Mouse (Mus musculus): ENCODE data around the gene Timm8a2.

Gene Timm8a2

DNA sequence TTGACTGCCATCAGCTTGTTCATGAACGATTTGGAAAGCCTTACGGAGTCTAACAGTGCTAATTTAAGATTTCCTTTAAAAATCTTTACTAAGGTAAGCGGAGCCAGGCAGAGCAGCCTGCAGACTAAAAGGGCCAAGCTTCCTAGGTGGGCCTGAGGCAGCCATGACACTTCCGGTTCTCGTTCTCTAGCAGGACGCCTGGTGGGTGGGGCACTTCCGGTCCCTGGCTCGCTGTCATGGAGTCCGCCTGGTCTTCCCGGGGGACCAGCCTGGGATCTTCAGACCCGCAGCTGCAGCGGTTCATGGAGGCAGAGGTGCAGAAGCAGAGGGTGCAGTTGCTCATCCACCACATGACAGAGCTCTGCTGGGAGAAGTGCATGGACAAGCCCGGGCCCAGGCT lies at the start of gene Timm8a2:
TSS of gene Timm8a2 (plus strand) at position 224 of the 400 bp plus-strand sequence.
- DNase-seq (ENCODE audit: low spot score in 2 of 2), result no peak

DNA sequence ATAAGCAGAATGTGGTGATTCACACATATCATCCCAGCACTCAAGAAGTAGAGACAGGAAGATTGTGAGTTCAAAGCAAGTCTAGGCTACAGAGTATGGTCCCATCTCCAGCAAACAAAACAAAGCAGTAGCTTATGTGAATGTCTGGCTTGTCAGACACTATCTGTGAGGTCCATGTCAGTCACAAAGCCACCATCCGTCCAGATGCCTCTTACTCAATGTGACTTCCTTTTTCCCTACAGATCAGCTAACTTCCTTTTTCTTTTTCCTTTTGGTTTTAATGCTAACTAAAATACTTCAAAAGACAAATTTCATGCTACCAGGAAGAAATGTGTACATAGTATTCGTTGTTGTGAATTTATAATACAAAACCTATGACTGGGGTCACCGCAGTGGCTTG lies 49.0 kb upstream of the Timm8a2 start:
- no peak for DNase-seq (ENCODE audit: low spot score in 2 of 2)

GRCm38 (mm10) chr14:121986028-121986427 lies 48.4 kb upstream of the Timm8a2 start:
- no peak for DNase-seq (ENCODE audit: low spot score in 2 of 2)

DNA sequence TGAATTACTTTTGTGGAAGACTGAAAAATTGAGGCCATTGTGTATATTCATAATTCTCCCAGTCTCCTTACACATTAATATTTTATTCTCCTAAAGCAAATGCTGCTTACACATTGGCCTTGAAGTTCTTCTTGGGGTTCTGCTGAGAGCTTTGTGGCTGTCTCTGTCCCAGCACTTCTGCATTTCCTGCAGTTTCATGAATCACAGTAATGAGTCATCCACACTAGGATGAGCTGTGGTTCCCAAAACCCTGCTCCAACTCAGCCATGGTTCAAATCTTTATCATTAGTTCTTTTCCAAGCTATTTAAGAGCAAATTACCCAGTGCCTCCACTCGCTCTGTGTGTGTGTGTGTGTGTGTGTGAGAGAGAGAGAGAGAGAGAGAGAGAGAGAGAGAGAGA lies 47.2 kb upstream of the Timm8a2 start:
- DNase-seq (ENCODE audit: low spot score in 2 of 2), result no peak

- no peak for DNase-seq (ENCODE audit: low spot score in 2 of 2)
Observed at GRCm38 (mm10) chr14:121987691-121988090, 46.8 kb upstream of the Timm8a2 start.

DNA sequence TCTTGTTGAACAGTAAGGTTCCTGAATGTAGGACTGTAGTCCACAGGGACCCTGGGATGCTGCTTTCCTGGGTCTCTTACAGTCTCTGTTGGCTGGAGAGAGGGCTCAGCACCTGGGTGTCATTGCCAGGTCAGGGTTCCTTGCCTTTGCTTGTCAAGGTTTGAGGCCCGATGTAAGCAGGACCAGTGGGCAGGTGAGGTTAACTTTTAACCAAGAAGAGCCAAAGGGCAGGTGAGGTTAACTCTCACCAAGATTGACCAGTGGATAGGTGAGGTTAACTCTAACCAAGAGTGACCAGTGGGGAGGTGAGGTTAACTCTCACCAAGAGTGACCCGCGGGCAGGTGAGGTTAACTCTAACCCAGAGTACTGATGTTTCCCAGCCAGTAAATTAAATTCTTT lies 45.1 kb upstream of the Timm8a2 start:
- DNase-seq (ENCODE audit: low spot score in 2 of 2), result no peak

DNA sequence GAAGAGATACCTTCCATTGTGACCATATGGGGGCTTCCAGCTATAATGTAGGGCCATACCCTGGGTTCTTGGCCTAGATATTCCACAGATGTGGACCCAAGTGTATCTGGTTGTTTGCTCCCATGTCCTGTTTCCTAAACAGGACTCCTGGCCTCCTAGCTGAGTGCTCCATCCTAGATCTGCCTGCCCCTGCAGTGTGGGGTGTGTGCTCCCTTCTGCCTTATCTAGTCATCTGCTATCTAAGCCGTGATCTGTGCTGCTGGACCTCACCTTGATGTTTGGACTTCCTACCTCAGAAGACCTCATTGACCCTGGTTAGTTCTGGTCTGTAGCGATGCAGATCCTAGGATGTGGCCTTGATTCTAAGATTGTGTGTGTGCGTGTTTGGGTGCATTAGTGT lies 44.6 kb upstream of the Timm8a2 start:
- DNase-seq (ENCODE audit: low spot score in 2 of 2), result no peak

GRCm38 (mm10) chr14:121990897-121991296 lies 43.6 kb upstream of the Timm8a2 start:
- DNase-seq (ENCODE audit: low spot score in 2 of 2), result no peak

GRCm38 (mm10) chr14:121991921-121992320 lies 42.6 kb upstream of the Timm8a2 start:
- no peak for DNase-seq (ENCODE audit: low spot score in 2 of 2)

DNA sequence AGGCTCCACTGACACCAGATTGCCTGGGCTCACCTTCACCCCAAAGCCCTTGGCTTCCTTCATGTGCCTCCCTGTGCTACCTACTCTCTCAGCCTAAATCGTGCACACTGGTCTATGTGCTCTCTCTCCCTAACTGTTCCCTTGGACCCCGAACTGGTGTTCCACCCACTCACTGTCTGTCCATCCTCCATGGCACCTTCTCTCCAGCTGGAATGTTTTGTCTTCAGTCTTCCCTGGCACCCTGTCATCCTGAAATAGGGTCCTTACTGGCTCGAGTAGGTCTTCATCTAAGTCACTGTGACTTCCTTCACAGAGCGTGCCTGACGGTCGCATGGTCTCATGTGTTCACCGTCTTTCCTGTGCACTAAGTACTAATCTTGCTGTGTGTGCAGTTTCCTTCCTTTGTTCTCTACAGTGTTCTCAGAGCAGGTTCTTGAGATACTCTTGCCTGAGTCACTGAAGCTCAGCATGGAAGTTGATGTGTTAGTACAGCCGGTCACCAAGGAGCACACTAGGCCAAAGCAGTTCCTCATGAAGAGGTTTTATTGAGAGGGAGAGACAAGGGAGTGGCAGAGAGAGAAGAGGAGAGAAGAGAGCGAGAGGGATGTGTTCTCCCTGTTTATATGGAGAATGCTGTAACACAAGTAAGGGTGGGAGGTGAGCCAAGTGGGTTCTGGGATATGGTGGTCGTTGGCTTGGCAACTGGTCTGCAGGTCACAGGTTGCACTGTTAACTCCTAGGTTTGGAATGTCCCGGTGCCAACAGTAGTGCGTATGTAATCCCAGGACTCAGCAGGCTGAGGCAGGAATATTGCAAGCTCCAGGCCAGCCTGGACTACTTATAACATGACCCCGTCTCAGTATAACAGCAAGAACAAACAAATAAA lies 41.8 kb upstream of the Timm8a2 start:
- no peak for DNase-seq (ENCODE audit: low spot score in 2 of 2)

GRCm38 (mm10) chr14:121993616-121994015 lies 40.9 kb upstream of the Timm8a2 start:
- no peak for DNase-seq (ENCODE audit: low spot score in 2 of 2)

- no peak for DNase-seq (ENCODE audit: low spot score in 2 of 2)
Observed at GRCm38 (mm10) chr14:121994171-121994700, 40.2 kb upstream of the Timm8a2 start.

GRCm38 (mm10) chr14:121994846-121995556 lies 39.5 kb upstream of the Timm8a2 start:
- DNase-seq (ENCODE audit: low spot score in 2 of 2), result no peak

DNA sequence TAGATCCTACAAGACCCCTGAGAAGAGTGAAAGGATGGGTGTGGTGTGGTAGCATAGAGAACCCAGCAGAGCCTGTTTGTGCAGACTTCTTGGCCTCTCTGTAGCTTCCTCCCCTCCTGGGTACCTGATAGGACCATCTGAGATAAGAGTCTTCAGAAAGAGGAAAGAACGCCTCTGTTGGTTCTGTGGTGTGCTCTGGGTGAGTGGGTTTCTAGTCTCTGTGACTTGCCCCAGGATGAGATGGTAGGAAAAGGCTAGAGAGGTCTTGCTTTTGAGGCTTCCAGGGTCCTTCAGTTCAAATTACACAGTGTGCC lies 39.0 kb upstream of the Timm8a2 start:
- no peak for DNase-seq (ENCODE audit: low spot score in 2 of 2)

GRCm38 (mm10) chr14:121996786-121997185 lies 37.7 kb upstream of the Timm8a2 start:
- DNase-seq (ENCODE audit: low spot score in 2 of 2), result peak in 1 of 2 experiments; percentile 38

DNA sequence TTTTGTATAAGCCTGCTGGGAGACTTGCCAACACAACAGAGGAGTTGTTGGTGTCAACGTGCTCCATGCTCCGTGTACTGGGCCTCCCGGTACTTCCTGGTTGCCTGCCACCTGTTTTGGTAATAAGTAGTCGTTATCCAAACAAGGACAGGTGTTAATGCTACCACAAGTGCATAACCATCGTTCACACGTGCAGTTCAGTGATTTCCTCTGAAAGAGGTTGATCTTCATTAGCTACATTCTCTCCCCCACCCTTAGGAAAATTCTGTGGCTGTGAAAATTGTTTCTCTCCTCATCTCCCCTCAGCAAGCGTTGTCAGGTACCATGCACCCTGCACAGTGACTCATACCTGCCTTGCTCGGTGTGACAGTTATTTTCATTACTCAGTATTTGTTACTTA lies 35.0 kb upstream of the Timm8a2 start:
- no peak for DNase-seq (ENCODE audit: low spot score in 2 of 2)

DNA sequence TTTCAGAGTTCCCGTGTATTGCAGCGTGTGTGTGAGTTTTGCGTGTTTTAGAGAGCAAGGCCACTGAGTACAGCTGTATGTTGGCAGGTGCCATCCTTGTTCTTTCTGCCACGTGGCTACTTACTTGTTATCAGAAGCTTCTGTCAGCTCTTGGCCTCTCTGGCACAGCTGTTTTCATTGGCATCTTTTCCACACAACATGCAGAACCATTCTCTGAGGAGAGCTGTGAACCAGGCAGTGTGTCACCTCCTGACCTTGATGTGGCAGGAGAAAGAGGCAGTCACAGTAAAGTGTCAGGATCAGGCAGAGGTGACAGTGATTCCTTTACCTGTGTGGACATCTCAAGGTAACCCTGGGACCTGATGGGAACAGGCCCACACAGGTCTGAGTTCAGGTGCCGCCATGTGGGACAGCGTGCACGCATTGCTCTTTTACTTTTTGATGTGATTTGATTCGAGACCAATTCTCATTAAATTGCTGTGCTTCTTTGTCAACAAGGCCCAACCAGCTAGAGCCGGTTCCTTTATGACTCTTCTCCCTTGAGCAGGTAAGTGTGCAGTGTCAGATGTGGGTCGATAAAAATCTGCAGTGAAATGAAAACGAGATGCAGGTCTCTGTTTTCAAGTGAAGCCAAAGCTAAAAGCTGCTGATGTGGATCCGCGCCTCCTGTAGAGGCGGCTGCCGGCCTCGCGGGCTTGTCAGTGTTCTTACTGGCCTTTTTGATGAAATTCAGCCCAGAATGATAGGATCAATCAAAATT lies 33.9 kb upstream of the Timm8a2 start:
- DNase-seq (ENCODE audit: low spot score in 2 of 2), result no peak

DNA sequence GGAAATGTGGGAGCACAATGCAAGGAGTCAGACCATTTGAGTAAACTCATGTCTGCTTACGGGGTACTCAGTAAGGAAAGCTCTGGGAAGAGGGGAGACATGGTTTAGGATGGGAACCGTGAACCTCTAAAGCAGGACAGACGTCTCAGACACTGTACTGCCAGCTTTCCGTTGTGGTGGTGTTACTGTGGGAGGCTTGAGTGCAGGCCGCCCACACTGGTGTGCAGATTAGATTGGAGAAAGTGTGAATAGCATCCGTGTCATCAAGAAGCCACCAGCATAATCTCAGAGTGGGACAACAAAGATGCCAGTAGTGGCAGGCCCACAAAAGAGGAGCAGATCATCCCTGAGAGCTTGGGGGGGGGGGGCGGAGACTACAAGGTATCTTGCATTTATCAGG lies 32.2 kb upstream of the Timm8a2 start:
- no peak for DNase-seq (ENCODE audit: low spot score in 2 of 2)

- DNase-seq (ENCODE audit: low spot score in 2 of 2), result no peak
Observed at GRCm38 (mm10) chr14:122003812-122004211, 30.7 kb upstream of the Timm8a2 start.

- DNase-seq (ENCODE audit: low spot score in 2 of 2), result no peak
Observed at GRCm38 (mm10) chr14:122008261-122008660, 26.2 kb upstream of the Timm8a2 start.

GRCm38 (mm10) chr14:122009502-122009901 lies 25.0 kb upstream of the Timm8a2 start:
- DNase-seq (ENCODE audit: low spot score in 2 of 2), result peak; percentile 36 to 51

DNA sequence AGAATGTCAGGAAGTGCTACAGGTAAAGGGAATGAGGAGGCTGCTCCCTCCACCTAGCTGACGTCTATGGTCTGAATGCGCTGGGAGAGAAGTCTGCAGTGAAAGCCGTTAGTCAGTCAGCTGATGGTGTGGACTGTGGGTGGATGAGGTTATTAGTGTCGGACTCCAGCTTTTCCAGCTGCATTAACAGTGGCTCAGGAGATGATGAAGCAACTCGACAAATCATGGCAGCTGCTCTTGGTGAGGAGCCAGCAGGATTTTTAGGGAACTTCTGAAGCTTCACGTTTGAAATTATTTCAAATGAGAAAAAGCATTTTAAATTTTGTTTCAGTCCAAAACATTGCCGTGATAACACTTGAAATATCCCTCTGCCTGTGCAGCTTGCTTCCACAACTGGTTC lies 24.2 kb upstream of the Timm8a2 start:
- DNase-seq (ENCODE audit: low spot score in 2 of 2), result no peak
